Mouse (Mus musculus): ENCODE data around the gene Sh3gl3.

Gene Sh3gl3

DNA sequence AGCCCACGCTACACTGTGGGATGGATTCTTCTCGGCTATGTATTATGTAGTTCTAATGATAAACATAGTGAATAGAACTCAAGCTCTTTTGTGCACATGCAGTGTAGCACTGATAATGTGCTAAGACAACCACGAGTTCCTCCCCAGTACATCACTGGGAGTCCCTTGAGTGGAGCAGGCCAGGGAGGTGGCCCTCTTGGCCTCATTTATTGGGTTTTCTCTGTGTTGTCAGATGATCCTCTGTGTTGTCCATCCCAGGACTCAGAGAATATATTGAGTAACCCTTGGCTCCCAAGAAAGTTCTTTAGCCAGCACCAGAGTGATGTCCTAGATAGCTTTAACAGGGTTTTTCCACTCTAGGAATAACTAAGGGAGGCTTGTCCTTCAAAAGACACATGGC lies 176.8 kb downstream of the Sh3gl3 start:
- in situ Hi-C loops (cut with MboI, MseI), result no loop called here
